Mouse (Mus musculus): ENCODE measurements around the gene Guca1b.
"Not testable (repeated sequence)": the region's sequence is repeated elsewhere in the genome, so short reads cannot be mapped to it uniquely, and the experiment has no call there.

Guca1b gene

DNA sequence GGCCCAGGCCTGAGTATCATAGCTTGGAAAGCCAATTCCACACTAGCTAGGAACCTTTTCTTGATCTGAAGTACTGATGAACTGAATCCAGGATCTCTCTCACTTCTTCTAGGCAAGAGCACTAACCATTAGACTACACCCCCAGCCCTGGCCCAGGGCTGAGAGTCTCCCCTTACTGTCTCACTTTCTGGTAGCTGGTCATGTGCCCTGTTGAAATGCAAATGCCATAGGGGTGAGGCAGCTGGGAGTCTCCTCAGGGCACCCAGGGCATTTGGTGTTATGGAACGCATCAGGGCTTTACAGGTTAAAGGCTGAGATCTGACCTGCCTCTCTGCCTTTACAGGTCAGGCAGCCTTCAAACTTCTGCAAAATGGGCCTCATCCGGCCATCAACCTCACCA, 35.0 kb downstream of the Guca1b start:
- no peak for DNase-seq

DNA sequence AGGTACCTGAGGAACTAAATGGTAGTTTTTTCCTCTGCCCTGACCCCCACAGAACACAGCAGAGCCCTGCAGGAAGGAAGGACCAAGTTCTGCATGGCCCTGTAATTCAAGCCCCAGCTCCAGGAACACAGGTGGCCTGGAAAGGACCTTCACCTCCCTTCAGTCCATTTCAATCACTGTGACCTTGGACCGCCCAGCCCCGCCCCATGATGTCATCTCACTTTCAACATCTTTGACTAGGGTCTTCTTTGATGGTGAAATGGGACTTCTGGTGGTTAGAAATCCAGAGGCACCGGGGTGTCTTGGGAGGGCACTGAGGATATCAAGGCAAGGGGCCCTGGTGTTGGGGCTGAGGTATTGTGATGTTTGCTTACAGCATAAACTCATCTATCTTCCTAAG, 36.4 kb downstream of the Guca1b start:
- DNase-seq: no peak

DNA sequence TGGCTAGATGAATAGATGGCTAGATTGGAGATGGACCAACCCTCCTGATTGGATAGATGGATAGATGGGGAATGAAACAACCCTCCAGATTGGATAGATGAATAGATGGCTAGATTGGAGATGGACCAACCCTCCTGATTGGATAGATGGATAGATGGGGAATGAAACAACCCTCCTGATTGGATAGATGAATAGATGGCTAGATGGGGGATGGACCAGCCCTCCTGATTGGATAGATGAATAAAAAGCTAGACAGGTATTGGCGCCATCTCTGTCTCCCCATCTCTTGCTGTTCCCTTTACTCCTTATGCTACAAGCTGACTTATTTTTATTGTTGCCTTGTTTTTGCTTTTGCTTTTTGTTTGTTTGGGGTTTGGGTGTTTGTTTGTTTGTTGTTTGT, 37.4 kb downstream of the Guca1b start:
- not testable (repeated sequence) for DNase-seq

DNA sequence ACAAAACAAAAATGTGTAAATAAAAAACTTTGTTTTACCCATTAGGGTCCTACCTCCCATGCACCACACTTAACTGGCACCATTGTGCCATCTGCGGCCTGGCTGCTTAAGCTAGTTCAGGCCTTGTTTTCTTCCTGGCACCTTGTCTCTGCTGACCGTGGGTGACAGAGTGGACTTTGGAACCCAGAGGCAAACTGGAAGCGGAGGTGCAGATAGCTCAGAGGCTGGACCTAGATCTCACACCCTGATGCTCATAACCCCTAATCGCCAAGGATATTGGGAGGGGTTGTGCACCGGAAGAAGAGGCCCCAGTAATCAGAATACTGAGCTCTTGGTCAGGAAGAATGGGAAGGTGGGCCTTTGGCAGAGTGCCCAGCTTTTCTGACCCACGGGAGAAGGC, 39.0 kb downstream of the Guca1b start:
- no peak for DNase-seq

DNA sequence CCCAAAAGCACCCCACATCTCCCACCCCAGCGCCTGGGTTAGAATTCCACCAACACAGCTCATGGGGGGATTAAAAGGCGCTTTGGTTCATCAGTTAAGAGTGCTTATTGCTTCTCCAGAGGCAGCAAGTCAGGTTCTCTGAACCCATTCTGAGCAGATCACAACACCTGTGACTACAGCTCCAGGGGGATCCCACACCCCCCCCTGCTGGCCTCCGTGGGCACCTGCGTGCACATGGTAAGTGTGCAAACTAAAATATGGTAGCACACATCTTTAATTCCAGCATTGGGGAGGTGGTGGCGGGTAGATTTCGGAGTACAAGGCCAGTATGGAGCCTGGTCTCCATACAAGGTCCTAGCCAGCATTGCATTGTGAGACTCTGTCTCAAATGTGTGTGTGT, 42.1 kb downstream of the Guca1b start:
- no peak for DNase-seq

DNA sequence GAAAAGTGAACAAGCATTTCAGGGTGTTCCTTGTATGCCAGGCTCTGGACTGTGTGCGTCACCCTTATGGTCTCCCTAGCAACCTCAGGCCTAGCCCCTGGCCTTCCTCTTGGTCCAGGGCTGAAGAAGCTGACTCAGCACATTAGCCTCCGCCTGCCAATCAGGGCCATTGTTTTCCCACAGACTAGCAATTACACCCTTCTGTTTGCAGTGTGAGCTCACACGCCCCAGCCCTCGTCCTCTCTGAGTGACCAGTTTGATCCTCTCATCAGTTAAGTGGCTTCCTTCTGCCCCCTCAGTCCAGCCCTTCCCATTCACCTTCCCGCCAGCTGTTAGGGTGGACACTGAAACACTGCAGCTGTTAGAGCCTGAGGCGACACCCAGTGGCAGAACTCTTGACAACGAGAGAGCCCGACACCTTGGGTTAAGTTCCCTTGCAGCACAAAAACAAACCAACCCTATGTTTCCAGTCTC, 43.7 kb downstream of the Guca1b start:
- DNase-seq: no peak

DNA sequence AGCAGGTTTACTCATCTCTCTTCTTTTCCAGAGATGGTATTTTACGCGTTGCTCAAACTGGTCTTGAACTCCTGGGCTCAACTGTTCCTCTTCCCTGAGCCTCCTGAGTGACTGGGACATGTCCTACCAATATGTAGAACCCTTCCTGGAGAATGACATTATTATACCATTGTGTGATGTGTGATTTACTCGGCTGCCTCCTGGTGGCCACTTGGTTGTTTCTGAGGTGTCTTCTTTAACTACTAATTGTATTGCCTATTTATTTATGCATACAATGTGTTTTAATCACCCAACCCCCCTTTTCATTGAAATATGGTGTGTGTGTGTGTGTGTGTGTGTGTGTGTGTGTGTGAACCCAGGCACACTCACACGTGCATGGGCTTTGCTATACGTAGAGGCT, 45.6 kb downstream of the Guca1b start:
- DNase-seq: no peak

DNA sequence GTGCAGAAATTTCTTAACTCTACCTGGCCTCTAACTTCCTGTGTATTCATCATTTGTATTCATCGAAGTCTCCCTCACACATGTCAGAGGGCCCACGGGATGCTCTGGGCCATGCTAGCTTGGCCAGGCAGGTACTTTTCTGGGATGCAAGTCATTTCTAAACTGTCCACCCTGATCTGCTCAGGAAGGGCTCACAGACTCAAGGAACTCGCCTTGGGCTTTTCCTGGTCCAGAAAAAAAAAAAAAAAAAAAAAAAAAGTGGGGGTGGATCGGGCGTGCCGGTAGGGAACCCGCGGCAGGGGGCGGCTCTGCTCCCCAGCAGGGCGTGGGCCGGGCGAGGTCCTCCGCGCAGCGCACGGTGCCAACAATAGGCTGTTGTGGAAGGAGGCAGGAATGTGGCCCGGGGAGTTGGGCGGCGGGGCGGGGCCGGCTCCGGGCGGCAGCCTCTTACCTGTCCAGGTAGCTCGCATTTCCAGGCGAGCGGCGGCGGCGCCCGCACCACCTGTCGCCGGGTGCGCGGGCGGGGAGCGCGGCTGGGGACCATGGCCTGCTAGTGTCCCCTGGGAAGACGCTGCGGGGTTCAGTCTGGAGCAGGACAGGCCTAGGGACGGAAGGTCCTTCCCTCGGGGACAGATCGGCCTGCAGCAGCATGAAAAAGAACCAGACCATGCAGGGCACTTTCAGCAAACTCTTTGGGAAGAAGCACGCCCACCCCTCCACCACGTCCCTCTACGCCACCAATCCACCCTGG, 51.1 kb downstream of the Guca1b start, which contains the start of gene AI661453:
Gene AI661453, plus strand, starts transcription at position 460 of the 751 bp plus-strand sequence.
- no peak for DNase-seq

DNA sequence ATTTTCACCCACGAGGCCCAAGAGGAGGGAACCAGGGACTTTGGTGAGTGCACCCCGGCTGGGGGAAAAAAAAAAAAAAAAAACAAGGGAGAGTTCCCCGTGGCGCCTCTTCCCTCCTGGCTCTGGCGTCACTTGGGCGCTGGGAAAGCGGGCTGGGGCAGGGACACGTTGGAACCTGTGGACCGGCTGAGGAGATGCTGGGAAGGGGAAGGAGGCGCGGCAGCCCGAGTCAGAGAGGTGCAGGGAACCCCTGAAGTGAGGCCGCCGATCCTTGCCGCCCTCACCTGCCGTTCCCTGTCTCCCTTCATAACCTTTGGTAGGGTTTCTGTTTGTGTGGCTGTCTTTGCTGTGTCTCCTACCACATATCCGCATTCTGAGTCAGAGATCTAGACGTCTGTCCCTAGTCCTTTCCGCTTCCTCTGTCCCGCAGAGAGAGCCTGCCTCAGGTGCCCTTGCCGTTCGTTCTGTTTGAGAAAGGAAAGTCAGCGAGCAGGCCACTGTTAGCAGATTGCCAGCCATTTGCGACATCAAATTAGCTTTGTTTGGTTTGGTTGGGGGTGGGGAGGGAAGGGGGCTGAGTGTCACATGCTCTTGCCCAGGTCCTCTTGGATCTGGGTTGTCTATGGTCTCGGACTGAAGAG, 51.8 kb downstream of the Guca1b start, which contains the start of gene 1700001C19Rik:
Gene 1700001C19Rik, minus strand, starts transcription at position 470 of the 641 bp plus-strand sequence.
- no peak for DNase-seq

DNA sequence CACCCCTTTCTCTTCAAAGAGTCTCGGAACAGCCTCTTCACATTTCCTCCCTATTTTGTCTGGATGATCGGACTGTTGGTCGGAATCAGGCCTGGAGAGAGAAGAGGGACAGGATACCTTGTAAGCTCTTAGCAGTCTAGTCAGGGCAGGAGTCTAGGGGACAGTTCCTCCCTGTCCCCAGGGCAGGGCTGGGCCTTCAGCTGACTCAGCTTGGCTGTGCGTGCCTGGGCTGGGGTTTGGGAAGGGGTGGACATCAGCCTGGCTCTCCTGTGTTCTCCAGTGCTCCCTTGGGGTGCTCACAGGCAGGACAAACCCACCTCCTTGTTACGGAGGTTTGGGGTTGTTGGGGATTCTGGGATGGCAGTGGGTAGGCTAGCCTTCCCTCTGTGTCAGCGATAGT, 53.4 kb downstream of the Guca1b start:
- DNase-seq: no peak

DNA sequence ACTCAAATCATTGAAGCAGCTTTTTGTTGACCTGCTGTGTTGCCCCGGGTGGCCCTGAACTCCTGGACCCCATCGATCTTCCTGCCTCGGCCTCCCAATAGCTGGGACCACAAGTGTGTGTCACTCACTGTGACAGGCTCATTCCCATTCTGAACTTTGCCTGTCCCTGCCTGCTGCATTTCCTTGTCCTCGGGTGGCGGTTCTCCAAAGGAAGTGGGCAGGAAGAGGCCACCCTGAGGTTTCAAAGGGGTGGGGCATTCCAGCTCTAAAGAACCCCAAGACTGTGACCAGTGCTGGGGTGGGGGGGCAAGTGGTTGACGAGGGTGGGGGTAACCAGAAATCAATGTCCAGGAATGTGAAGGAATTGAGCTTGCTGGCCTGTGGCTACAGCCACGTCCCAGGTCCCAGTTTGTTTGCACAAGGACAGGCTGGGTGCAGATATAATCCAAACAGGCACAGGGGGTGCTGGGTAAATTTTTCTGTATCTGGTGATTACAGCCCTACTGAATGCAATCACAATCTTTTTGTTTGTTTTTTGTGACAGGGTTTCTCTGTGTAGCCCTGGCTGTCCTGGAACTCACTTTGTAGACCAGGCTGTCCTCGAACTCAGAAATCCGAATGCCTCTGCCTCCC, 54.3 kb downstream of the Guca1b start:
- DNase-seq: no peak

DNA sequence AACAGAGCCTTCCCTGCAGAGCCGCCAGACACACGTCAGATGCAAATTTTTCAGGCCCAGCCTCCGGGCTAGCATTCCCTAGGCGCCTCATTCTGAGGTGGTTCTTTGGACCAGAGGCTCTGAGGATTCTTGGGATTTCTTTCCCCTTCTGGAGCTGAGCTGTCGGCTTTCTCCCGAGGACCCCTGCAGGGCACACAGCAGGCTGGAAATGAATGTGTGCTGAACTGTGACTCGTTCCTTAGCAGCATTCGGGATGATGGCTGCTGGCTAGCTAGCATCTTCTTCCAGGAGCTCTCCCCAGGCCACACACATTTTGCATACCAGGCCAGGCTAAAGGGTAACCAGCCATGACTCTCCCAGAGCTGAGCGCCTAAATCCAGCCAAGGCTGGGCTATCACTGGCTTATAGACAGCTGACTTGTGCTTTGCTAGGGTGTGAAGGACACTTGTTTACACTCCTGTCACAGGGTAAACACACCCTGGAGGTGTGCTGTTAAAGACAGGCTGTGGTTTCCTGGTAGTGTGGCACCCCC, 55.2 kb downstream of the Guca1b start:
- DNase-seq: no peak

DNA sequence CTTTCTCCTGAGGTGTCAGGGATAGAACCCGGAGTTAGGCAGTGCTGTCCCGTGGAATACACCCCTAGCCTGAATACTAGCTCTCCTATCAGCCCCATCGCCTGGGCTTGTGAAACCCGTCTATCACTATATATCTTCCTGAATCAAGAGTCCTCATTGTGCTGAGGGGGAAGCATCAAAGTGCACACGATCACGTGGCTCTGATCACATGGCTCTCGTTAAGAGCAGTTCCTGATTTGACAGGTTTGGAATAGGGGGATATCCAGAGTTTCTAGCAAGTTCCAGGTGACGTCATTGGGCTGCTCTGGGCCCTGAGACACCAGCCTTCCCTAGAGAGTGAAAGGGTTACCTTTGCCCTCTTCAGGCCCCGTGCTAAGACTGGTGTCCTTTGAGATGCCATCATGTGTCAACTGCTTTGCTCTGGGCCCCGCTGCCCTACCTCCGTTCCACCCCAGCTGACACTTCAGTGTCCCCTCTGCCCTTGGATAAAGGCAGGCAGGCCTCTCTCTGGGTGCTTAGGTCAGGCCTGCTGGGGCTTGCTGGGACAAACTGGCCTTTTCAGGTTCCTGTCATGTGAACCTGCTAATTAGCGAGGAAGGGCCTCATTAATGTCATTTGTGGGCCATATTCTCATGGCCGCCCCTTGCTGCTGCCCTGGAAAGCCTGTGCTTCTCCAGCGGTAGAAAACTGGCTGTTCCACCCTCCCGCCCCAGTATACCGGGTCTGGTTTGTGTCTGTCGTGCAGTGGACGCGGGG, 56.3 kb downstream of the Guca1b start:
- no peak for DNase-seq

DNA sequence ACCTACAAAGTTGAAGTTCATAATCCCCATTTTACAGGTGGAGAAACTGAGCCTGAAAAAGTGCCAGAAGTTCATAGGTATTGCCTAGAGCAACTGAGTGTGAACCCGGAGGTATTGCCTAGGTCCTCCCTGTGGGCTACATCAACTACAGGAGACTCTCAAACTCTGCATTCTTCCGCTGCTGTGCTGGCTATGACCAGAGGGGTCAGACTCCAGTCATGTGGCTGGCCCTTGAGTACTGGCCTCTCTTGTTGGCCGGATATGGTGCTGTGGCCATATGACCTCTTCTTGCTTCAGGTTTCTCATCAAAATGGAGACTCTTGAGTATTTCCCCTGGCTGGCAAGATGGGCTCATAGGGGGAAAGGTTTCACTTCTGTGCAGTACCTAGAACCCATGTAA, 57.1 kb downstream of the Guca1b start:
- DNase-seq: no peak

Data from right cerebral cortex, postnatal 14 days (tissue).